Mouse (Mus musculus): ENCODE results near the gene Sptbn2. TPM values are rescaled to one million over a fixed set of nuclear protein-coding genes. Genes with fewer than 3 reads are reported as not detected.

Sptbn2 gene
- total and polyA plus RNA-seq, 3 experiments, result 0.31 to 0.79 TPM; not detected in 1

DNA sequence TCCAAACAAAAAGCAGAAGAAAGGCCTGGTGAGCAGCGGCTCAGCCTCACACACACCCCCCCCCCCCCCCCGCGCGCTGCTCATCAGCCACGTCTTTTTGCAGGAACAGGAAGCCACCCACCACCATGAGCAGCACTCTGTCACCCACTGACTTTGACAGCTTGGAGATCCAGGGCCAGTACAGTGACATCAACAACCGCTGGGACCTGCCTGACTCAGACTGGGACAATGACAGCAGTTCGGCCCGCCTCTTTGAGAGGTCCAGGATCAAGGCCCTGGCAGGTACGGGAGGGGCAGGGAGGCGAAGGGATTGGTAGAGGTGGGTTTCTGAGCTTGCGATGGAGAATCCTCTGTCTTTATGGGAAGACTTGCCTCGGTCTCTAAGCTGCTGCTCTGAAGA lies 7.7 kb downstream of the Sptbn2 start:
- Histone ChIP-seq H3K9me3 (replicated peaks; ENCODE audit: insufficient read depth, low read length) (no peaks in the 10 kb centered on the region), H3K4me1 (ENCODE audit: control insufficient read depth in 1 of 2, insufficient read depth in 2 of 2, low read length in 2 of 2) (peaks cover 0 to 13% of the 10 kb centered on the region in 2 experiments; a peak in 2 of 4 replicates), H3K4me3 (ENCODE audit: control insufficient read depth in 1 of 2, insufficient read depth in 1 of 2, low read depth in 2 of 2, low read length in 2 of 2) (peak overlapping the region in 1 of 2 experiments; percentile 28; a peak in 1 of 4 replicates), H3K36me3 (ENCODE audit: control insufficient read depth in 1 of 2, insufficient read depth in 2 of 2, low read length in 2 of 2) (peaks cover 0 to 3% of the 10 kb centered on the region in 2 experiments; a peak in 2 of 4 replicates), H3K9ac (ENCODE audit: control insufficient read depth, low read depth, low read length, poor library complexity, severe bottlenecking) (peak overlapping the region; percentile 12; the same call in 1 of the 2 replicates), H3K27ac (ENCODE audit: control insufficient read depth, low read depth, low read length) (no peak overlapping the region; the same call in 1 of the 2 replicates), H3K79me2 (ENCODE audit: control insufficient read depth, insufficient read depth, low read length, poor library complexity) (no peaks in the 10 kb centered on the region), H3K27me3 (ENCODE audit: control insufficient read depth in 1 of 2, insufficient read depth in 2 of 2, low read length in 2 of 2) (no peaks in the 10 kb centered on the region)
- no peak for TF ChIP-seq MYB (IDR thresholded peaks at IDR 0.05; ENCODE audit: low read depth, low read length)
- no peak for TF ChIP-seq POLR2A (IDR thresholded peaks at IDR 0.05; ENCODE audit: control insufficient read depth in 1 of 2, insufficient read depth in 1 of 2, low read depth in 1 of 2, low read length in 2 of 2, poor library complexity in 1 of 2)
- TF ChIP-seq HCFC1 (IDR thresholded peaks at IDR 0.05; ENCODE audit: low read depth, low read length), result no peak
- no peak for TF ChIP-seq USF2 (IDR thresholded peaks at IDR 0.05; ENCODE audit: borderline replicate concordance in 1 of 2, insufficient read depth in 1 of 2, low read depth in 1 of 2, low read length in 2 of 2)
- TF ChIP-seq ETS1 (IDR thresholded peaks at IDR 0.05; ENCODE audit: low read depth, low read length), result no peak
- no peak for TF ChIP-seq MYC (IDR thresholded peaks at IDR 0.05; ENCODE audit: low read depth, low read length)
- no peak for TF ChIP-seq CHD1 (IDR thresholded peaks at IDR 0.05; ENCODE audit: low read depth, low read length)
- TF ChIP-seq POLR2AphosphoS5 (IDR thresholded peaks at IDR 0.05; ENCODE audit: borderline replicate concordance, low read depth, low read length), result no peak
- no peak for TF ChIP-seq UBTF (IDR thresholded peaks at IDR 0.05; ENCODE audit: borderline replicate concordance, insufficient read depth, low read depth, low read length)
- no peak for TF ChIP-seq SIN3A (IDR thresholded peaks at IDR 0.05; ENCODE audit: low read length)
- TF ChIP-seq E2F4 (IDR thresholded peaks at IDR 0.05; ENCODE audit: borderline replicate concordance, low read depth, low read length), result no peak
- TF ChIP-seq TAL1 (IDR thresholded peaks at IDR 0.05; ENCODE audit: low read length), result no peak
- no peak for TF ChIP-seq ZKSCAN1 (IDR thresholded peaks at IDR 0.05; ENCODE audit: low read depth, low read length)
- no peak for TF ChIP-seq MXI1 (IDR thresholded peaks at IDR 0.05; ENCODE audit: low read depth, low read length)
- no peak for TF ChIP-seq USF1 (IDR thresholded peaks at IDR 0.05; ENCODE audit: low read depth, low read length)
- DNase-seq (ENCODE audit: low read depth, low spot score), result peak; percentile 75

DNA sequence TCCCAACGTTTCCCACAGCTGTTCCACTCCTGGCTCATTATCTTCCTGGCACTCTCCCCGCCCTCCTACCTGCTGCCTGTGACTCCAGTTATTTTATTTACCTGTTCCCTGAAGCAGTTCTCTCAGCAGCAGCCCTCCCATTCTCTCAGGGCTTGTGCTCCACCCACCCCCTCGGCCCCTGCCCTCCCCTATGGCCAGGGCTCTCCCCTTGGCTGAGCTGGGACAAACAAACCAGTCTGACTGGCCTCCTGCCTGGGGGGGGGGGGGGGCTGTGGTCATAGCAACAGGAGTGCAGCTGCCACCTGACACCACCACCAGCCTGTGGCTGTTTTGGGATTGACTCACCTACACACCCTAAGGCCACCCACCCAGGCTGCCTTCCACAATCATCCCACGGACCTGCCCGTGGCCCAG lies 8.4 kb downstream of the Sptbn2 start:
- peaks cover 0 to 3% of the 10 kb centered on the region in 2 experiments; a peak in 2 of 4 replicates for H3K36me3 ChIP-seq (ENCODE audit: control insufficient read depth in 1 of 2, insufficient read depth in 2 of 2, low read length in 2 of 2)
- H3K4me1 ChIP-seq (ENCODE audit: control insufficient read depth in 1 of 2, insufficient read depth in 2 of 2, low read length in 2 of 2), result peaks cover 0 to 13% of the 10 kb centered on the region in 2 experiments; a peak in 2 of 4 replicates
- H3K9me3 ChIP-seq (replicated peaks; ENCODE audit: insufficient read depth, low read length), result no peaks in the 10 kb centered on the region
- DNase-seq (ENCODE audit: low read depth, low spot score), result no peak
- H3K79me2 ChIP-seq (ENCODE audit: control insufficient read depth, insufficient read depth, low read length, poor library complexity), result no peaks in the 10 kb centered on the region
- H3K9ac ChIP-seq (ENCODE audit: control insufficient read depth, low read depth, low read length, poor library complexity, severe bottlenecking), result no peak overlapping the region
- TF ChIP-seq MEF2A (IDR thresholded peaks at IDR 0.05; ENCODE audit: extremely low read depth, insufficient replicate concordance, low read depth, low read length, poor library complexity, severe bottlenecking) (no peak), USF1 (IDR thresholded peaks at IDR 0.05; ENCODE audit: low read depth, low read length) (no peak), CHD2 (IDR thresholded peaks at IDR 0.05; ENCODE audit: low read length) (no peak), NELFE (IDR thresholded peaks at IDR 0.05; ENCODE audit: low read depth, low read length) (no peak), EP300 (IDR thresholded peaks at IDR 0.05; ENCODE audit: low read depth in 1 of 2, low read length in 2 of 2) (no peak), MYB (IDR thresholded peaks at IDR 0.05; ENCODE audit: low read depth, low read length) (no peak), MAX (IDR thresholded peaks at IDR 0.05; ENCODE audit: low read length) (no peak), MXI1 (IDR thresholded peaks at IDR 0.05; ENCODE audit: low read depth, low read length) (no peak), MAFK (IDR thresholded peaks at IDR 0.05; ENCODE audit: borderline replicate concordance, low read depth, low read length) (no peak), GATA1 (IDR thresholded peaks at IDR 0.05; ENCODE audit: low read depth, low read length) (no peak), SIN3A (IDR thresholded peaks at IDR 0.05; ENCODE audit: low read length) (no peak), JUND (IDR thresholded peaks at IDR 0.05; ENCODE audit: low read depth, low read length) (no peak), SMC3 (IDR thresholded peaks at IDR 0.05; ENCODE audit: low read depth, low read length) (no peak), POLR2AphosphoS5 (IDR thresholded peaks at IDR 0.05; ENCODE audit: borderline replicate concordance, low read depth, low read length) (no peak), TBP (IDR thresholded peaks at IDR 0.05; ENCODE audit: low read depth, low read length) (no peak), BHLHE40 (IDR thresholded peaks at IDR 0.05; ENCODE audit: borderline replicate concordance, low read depth, low read length) (no peak), RCOR1 (IDR thresholded peaks at IDR 0.05; ENCODE audit: low read depth, low read length) (no peak), TAL1 (IDR thresholded peaks at IDR 0.05; ENCODE audit: low read length) (no peak)
- no peak overlapping the region for H3K4me3 ChIP-seq (ENCODE audit: control insufficient read depth in 1 of 2, insufficient read depth in 1 of 2, low read depth in 2 of 2, low read length in 2 of 2)
- H3K27me3 ChIP-seq (ENCODE audit: control insufficient read depth in 1 of 2, insufficient read depth in 2 of 2, low read length in 2 of 2), result no peaks in the 10 kb centered on the region
- no peak overlapping the region for H3K27ac ChIP-seq (ENCODE audit: control insufficient read depth, low read depth, low read length)
